Mouse (Mus musculus) kidney, embryonic 15.5 days (tissue): Measurements from ENCODE around the gene Man1a. TPM values are rescaled to one million over a fixed set of nuclear protein-coding genes. Genes with fewer than 3 reads are reported as not detected.

Experiments used
- ATAC-seq: fragments of 200-750 bp; cut with Nextera tagmentation; replicated peaks from 2 replicates; pipeline ENCODE4 v1.8.0; 2017; ENCODE audit warnings: moderate TSS enrichment; ENCODE audit not compliant: low FRiP score
- H3K27ac ChIP-seq: fragments of 300-500 bp; sonication (generic); 2 replicates; pipeline ENCODE4 v1.5.1; 2015; ENCODE audit warnings: mild to moderate bottlenecking, inconsistent platforms
- H3K27me3 ChIP-seq: fragments of 300-500 bp; sonication (generic); 2 replicates; pipeline ENCODE4 v1.6.1; 2015; ENCODE audit warnings: inconsistent platforms
- H3K36me3 ChIP-seq: fragments of 300-500 bp; sonication (generic); 2 replicates; pipeline ENCODE4 v1.6.1; 2015; ENCODE audit warnings: inconsistent platforms
- H3K4me1 ChIP-seq: fragments of 300-500 bp; sonication (generic); 2 replicates; pipeline ENCODE4 v1.6.1; 2015; ENCODE audit warnings: inconsistent platforms
- H3K4me2 ChIP-seq: fragments of 300-500 bp; sonication (generic); 2 replicates; pipeline ENCODE4 v1.6.1; 2015; ENCODE audit warnings: moderate library complexity, mild to moderate bottlenecking, inconsistent platforms
- H3K4me3 ChIP-seq: fragments of 300-500 bp; sonication (generic); replicated peaks from 2 replicates; pipeline ENCODE4 v1.5.1; 2015; ENCODE audit warnings: mild to moderate bottlenecking, inconsistent platforms
- H3K9ac ChIP-seq: fragments of 300-500 bp; sonication (generic); 2 replicates; pipeline ENCODE4 v1.6.1; 2015; ENCODE audit warnings: mild to moderate bottlenecking, inconsistent platforms
- H3K9me3 ChIP-seq: fragments of 300-500 bp; sonication (generic); replicated peaks from 2 replicates; pipeline ENCODE4 v1.6.1; 2016; ENCODE audit warnings: inconsistent platforms
- WGBS: fragments of 180-500 bp; shearing (Covaris S2); methylation state at CpG from one replicate; pipeline ENCODE4 v1.1.7; 2015; ENCODE audit warnings: mixed read lengths; 5-methylcytosine and 5-hydroxymethylcytosine counted together
- polyA plus RNA-seq: library from polyadenylated mRNA; unstranded; fragments of >200 nt; fragmentation: Nextera tagmentation; extraction: Ambion mirVana; gene quantifications from 2 replicates; pipeline ENCODE4 v1.2.1, GENCODE M21; 2015

Gene Man1a
- polyA plus RNA-seq, 1 experiment from 2014 or later, result 8.4 TPM

DNA sequence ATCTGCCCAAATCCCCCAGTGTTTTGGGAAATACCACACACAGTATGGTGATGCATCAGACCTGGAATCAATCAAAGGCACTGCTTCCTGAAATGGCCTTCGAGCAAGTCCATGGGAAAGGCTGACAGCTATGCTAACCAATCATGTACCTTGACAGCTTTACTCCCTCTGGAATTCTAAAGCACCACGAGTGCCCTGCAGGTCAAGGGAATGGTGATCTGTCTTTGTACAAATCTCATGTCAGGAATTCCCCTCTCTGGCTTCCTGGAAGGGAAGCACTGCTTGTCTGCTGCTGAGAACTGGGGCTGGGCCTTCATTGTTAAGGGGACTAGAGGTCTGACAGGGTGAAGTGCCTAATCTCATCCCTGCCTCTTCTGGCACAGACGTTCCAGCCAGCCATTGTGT lies 17.3 kb downstream of the Man1a start:
- Histone ChIP-seq H3K4me3 (no peak overlapping the region), H3K27me3 (no peaks in the 10 kb centered on the region), H3K27ac (no peak overlapping the region), H3K9me3 (no peaks in the 10 kb centered on the region), H3K36me3 (peaks cover 5% of the 10 kb centered on the region; the same call in 1 of the 2 replicates), H3K4me2 (no peak overlapping the region), H3K4me1 (no peaks in the 10 kb centered on the region), H3K9ac (no peak overlapping the region)
- 13% methylated on average over 3 of the region's 3 CpGs for WGBS
- no peak for ATAC-seq

DNA sequence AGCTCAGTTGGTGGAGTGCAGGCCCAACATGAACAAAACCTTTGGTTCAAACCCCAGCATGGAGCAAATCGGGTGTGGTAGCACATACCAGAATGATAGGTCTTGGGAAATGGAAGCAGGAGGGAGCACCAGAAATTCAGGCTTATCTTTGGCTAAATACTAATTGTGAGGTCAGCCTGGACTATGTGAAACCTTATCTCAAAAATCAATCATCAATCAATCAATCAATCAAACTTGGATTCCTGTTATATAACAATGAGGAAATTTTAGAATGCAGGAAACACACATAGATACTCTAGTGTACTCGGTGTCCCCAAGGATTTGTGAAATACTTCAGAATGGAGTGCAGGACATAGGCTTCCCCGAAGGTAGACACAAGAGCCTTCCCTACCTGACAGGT lies 17.8 kb downstream of the Man1a start:
- no peak overlapping the region for H3K27ac ChIP-seq
- ATAC-seq, result no peak
- H3K9me3 ChIP-seq, result no peaks in the 10 kb centered on the region
- H3K4me2 ChIP-seq, result no peak overlapping the region
- H3K9ac ChIP-seq, result no peak overlapping the region
- H3K4me1 ChIP-seq, result no peaks in the 10 kb centered on the region
- H3K27me3 ChIP-seq, result no peaks in the 10 kb centered on the region
- H3K4me3 ChIP-seq, result no peak overlapping the region
- WGBS, result 69% methylated on average over 3 of the region's 3 CpGs
- peaks cover 5% of the 10 kb centered on the region; the same call in 1 of the 2 replicates for H3K36me3 ChIP-seq

DNA sequence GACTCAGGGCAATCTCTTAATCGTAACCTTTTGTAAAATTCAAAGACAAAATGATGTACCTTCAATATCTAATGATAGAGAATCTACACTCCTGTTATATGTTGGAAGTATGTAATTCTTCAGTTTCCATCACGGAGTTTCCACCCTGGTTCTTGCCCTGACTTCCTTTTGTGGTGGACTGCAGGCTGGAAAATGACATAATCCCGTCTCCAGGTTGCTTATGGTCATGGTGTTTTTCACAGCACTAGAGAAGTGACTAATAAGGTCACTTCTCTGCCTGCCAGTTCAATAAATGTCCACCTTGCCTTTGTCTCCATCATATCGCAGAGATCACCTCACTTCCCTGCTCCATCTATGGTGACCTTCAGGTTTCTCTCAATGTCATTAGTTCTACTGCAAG lies 22.2 kb downstream of the Man1a start:
- H3K27me3 ChIP-seq, result no peaks in the 10 kb centered on the region
- no peak overlapping the region for H3K4me2 ChIP-seq
- no peaks in the 10 kb centered on the region for H3K36me3 ChIP-seq
- H3K9ac ChIP-seq, result no peak overlapping the region
- H3K4me1 ChIP-seq, result no peaks in the 10 kb centered on the region
- ATAC-seq, result no peak
- H3K27ac ChIP-seq, result no peak overlapping the region
- H3K9me3 ChIP-seq, result no peaks in the 10 kb centered on the region
- H3K4me3 ChIP-seq, result no peak overlapping the region
- WGBS, result 92% methylated on average over 4 of the region's 4 CpGs

DNA sequence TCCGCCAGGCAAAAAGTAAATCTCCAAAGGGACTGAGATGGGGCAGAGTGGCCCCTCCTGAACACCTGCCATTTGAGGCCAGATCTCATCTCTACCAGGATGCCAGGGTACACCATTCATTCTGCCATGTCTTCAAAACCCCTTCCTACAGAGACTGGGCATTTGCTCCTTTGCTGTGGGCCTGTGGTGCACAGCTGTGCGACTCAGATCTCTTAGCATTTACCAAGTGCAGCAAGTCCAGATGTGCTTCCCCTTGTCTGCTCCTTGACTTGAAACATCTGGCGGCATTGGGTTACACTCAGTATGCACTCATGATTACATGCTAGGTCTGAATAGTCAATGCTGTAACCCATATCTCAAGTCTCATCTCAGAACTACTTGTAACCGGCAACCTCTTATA lies 28.5 kb downstream of the Man1a start:
- no peak overlapping the region for H3K27ac ChIP-seq
- H3K36me3 ChIP-seq, result no peaks in the 10 kb centered on the region
- no peaks in the 10 kb centered on the region for H3K27me3 ChIP-seq
- H3K4me3 ChIP-seq, result no peak overlapping the region
- WGBS, result 65% methylated on average over 4 of the region's 4 CpGs
- no peak overlapping the region for H3K4me2 ChIP-seq
- no peak for ATAC-seq
- H3K4me1 ChIP-seq, result 0 out of 2 replicates have a peak, but pooled peaks cover 3% of the 10 kb centered on the region
- no peak overlapping the region for H3K9ac ChIP-seq
- H3K9me3 ChIP-seq, result no peaks in the 10 kb centered on the region

DNA sequence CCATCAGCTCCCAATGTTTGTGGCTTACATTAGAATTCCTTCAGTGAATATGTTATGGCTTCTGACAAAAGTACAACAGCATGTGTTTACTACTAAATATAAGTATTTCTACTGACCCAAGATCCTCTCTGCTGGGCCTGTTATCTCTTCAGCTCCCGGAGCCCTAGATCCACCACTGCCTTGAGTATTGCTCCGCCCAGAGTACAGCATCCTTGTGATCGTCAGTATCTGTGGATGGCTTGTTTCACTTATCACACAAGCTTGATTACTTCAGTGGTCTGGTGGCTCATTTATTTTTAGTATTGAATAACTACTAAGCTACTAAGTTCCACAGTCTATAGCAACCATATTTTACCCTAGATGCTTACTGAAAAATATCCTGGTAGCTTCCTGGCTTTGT lies 33.1 kb downstream of the Man1a start:
- H3K27me3 ChIP-seq, result no peaks in the 10 kb centered on the region
- 88% methylated on average over 3 of the region's 3 CpGs for WGBS
- H3K4me2 ChIP-seq, result no peak overlapping the region
- ATAC-seq, result no peak
- no peak overlapping the region for H3K4me3 ChIP-seq
- no peaks in the 10 kb centered on the region for H3K9me3 ChIP-seq
- no peak overlapping the region for H3K9ac ChIP-seq
- no peaks in the 10 kb centered on the region for H3K36me3 ChIP-seq
- H3K27ac ChIP-seq, result no peak overlapping the region
- H3K4me1 ChIP-seq, result peaks cover 6% of the 10 kb centered on the region; the same call in 1 of the 2 replicates

DNA sequence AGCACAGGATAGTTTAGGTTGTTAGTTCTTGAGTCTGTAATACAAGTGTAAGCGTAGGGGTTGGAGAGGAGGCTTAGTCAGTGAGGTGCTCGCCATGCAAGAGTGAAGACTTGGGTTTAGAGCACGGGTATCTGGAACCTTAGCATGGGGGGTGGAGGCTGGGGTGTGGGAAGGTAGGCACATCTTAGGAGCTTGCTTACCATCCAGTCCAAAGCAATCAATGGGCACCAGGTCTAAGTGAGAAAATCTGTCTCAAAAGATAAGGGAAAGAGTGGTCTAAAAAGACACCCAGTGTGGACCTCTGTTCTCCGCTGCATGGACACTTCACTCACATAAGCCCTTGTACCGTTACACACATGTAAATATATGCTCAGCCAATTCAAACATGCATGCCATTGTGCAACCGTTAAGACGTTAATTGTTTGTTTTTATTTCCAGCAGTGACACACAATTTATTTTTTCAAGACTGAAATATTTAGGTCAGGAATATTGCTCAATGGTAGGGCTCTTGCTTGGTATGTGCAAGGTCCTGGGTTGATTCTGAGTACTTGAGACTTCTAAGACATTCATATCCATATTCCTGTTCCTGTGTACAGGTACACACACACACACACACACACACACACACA lies 34.1 kb downstream of the Man1a start:
- peak; percentile 62; the same call in 1 of the 2 replicates for ATAC-seq
- Histone ChIP-seq H3K27me3 (no peaks in the 10 kb centered on the region), H3K9me3 (no peaks in the 10 kb centered on the region), H3K4me2 (no peak overlapping the region), H3K36me3 (no peaks in the 10 kb centered on the region), H3K4me1 (peaks cover 4% of the 10 kb centered on the region; the same call in 1 of the 2 replicates), H3K27ac (no peak overlapping the region), H3K9ac (no peak overlapping the region), H3K4me3 (no peak overlapping the region)
- WGBS, result 82% methylated on average over 7 of the region's 7 CpGs

DNA sequence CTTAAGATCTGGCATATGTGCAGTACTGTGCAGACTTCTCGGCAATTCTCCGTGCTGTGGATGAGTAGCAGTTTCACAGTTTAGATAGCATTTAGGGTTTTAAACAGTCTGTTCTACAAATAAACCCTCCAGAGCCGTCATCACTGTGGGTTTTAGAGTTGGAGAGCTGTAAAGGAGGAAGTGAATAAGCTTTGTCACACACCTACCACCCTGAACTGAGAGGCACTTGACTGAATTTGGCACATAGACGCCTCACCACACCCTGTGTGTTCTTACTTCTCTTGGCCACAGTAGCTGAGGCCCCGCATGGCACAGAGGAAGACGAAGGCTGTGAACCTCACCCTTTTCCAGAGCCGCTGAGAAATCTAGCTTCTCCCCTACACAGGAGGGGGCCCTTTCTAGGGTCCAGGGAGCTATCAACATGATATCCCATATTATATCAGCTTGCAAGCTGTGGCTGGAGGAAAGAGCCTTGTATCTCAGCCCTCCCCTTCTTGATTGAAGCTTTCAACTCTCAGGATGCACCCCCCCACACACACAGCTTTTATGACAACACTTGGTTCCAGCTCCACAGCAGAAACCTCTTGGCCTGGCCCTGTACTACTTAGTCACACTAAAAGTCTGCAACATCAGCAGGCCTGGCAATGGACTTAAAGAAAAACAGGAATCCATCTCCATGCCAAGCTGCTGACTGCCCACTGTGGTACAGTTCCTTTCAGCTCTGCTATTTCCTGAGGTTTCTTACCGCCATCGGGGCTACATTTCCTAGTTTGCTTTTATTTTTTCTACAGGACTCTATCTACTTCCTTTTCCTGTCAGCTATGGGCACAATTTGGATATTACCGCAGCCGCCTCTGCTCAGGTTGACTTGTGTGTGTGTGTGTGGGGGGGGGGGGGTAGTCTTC lies 35.9 kb downstream of the Man1a start:
- 74% methylated on average over 11 of the region's 11 CpGs for WGBS
- no peak overlapping the region for H3K4me2 ChIP-seq

DNA sequence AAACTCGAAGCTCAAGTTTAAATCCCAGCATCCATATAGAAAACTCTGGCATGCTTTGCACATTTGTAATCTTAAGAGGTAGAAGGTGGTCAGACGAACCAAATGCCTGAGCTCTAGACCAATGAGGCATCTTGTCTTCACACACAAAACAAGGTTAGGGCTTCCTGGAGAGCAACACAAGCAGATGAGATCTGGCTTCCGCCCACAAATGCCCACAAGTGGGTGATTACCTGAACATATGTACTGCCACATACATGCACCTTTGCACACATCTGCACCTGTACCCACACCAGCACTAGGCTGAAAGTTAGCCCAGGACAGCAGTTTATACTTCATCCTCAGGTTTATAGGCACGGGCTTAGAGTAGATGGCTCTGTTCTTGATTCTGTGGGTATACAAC lies 36.7 kb downstream of the Man1a start:
- Histone ChIP-seq H3K4me2 (no peak overlapping the region), H3K9ac (no peak overlapping the region), H3K4me3 (no peak overlapping the region), H3K4me1 (peaks cover 4% of the 10 kb centered on the region; the same call in 1 of the 2 replicates), H3K27ac (no peak overlapping the region), H3K27me3 (no peaks in the 10 kb centered on the region), H3K36me3 (no peaks in the 10 kb centered on the region), H3K9me3 (no peaks in the 10 kb centered on the region)
- 90% methylated on average over 4 of the region's 4 CpGs for WGBS
- no peak for ATAC-seq

More for the DNA sequence above, 35.9 kb downstream of the Man1a start:
- no peak overlapping the region for H3K4me3 ChIP-seq
- ATAC-seq, result peak; percentile 45; the same call in 1 of the 2 replicates
- no peaks in the 10 kb centered on the region for H3K36me3 ChIP-seq
- H3K9me3 ChIP-seq, result no peaks in the 10 kb centered on the region
- peak overlapping the region; percentile 58; the same call in 1 of the 2 replicates for H3K27ac ChIP-seq
- H3K9ac ChIP-seq, result no peak overlapping the region
- peaks cover 4% of the 10 kb centered on the region; the same call in 1 of the 2 replicates for H3K4me1 ChIP-seq
- H3K27me3 ChIP-seq, result no peaks in the 10 kb centered on the region

DNA sequence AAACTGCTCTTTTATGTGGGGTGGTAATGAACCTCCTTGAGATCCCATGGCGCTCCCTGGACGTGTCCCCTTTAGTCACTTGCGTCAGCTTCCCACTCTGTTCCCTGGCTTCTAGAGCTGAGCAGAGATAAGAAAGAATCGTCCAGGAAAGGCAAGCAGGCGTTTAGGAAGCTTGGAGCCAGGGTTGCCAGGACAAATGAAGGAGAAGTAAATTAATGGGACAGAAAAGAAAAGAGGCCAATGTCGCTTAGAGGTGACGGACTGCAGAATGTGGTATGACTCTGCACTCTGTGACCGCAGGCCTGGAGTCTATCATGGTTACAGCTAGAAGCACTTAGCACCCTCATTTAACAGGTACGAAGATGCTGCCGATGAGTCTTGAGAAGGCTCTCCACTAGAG lies 37.7 kb downstream of the Man1a start:
- no peak overlapping the region for H3K9ac ChIP-seq
- H3K4me3 ChIP-seq, result no peak overlapping the region
- H3K27me3 ChIP-seq, result no peaks in the 10 kb centered on the region
- no peaks in the 10 kb centered on the region for H3K9me3 ChIP-seq
- H3K4me2 ChIP-seq, result no peak overlapping the region
- no peak for ATAC-seq
- no peaks in the 10 kb centered on the region for H3K36me3 ChIP-seq
- no peak overlapping the region for H3K27ac ChIP-seq
- WGBS, result 76% methylated on average over 10 of the region's 10 CpGs
- H3K4me1 ChIP-seq, result peaks cover 4% of the 10 kb centered on the region; the same call in 1 of the 2 replicates

DNA sequence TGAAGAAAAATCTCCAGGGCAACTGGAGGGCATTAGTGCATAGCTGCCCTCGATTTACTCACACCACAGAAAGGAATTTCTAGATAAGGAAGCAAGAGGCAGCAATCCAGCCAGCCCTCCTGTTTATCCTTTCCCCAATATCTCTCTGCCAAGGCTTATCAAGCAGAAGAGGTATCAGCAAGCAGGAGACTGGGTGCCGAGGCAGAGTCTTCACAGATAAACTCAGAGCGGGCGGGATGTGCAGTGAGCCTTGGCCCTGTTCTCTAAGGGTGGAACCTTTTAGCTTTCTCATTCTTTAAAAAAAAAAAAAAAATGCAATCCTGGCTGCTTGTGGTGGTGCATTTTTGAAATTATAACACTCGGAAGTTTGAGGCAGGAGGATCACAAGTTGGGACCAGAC lies 38.2 kb downstream of the Man1a start:
- Histone ChIP-seq H3K9me3 (no peaks in the 10 kb centered on the region), H3K4me2 (no peak overlapping the region), H3K4me1 (peaks cover 4% of the 10 kb centered on the region; the same call in 1 of the 2 replicates), H3K27ac (no peak overlapping the region), H3K36me3 (no peaks in the 10 kb centered on the region), H3K4me3 (no peak overlapping the region), H3K27me3 (no peaks in the 10 kb centered on the region), H3K9ac (no peak overlapping the region)
- ATAC-seq, result no peak; the same call in 1 of the 2 replicates
- WGBS, result 74% methylated on average over 5 of the region's 5 CpGs

DNA sequence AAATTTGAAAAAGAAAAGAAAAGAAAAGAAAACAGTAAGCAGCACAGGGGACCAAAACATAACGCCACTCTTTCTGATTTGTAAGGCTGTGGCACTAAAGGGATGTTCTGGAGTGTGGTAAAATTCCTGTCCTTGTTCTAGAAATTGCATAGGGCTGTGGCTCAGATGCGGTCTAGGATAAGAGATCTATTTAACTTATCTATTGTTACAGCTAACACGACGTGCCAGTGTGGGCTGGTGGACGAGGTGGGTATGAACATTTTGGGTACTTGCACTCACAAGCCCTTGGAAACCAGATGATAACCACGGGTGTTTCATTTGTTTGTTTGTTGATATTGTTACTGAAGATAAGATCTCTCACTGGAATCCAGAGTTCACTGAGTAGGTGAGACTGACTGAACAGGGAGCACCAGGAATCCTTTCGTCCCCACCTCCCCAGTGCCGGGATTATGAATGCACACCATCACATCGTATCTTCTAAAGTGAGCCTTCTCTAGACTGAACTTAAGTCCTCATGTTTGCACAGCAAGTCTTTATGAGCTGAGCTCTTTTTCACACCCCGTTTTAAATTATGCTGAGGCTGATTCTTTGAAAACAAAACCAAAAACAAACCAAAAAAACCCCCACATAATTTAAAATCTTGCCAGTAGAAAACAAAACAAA lies 38.9 kb downstream of the Man1a start:
- Histone ChIP-seq H3K9me3 (no peaks in the 10 kb centered on the region), H3K27me3 (no peaks in the 10 kb centered on the region), H3K36me3 (no peaks in the 10 kb centered on the region), H3K4me1 (peaks cover 4% of the 10 kb centered on the region; the same call in 1 of the 2 replicates), H3K9ac (no peak overlapping the region), H3K4me2 (no peak overlapping the region), H3K27ac (no peak overlapping the region), H3K4me3 (no peak overlapping the region)
- ATAC-seq, result no peak
- WGBS, result 89% methylated on average over 10 of the region's 10 CpGs

DNA sequence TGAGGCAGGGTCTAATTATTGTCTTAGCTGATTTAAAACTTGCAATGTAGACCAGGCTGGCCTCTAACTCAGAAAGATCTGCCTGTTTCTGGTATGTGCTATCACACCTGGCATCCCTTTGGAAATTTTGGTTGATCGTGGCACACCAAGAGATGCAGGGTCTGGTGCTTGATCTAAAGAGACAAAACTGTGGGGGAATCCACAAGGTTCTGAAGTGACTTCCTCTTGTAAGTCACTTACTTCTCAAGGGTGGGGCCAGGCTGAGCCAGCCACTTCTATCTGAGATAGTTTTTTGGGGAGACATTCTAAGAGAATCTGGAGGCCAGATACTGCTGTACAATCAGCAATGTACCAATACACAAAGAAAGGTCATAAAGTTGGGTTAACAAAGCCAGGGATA lies 40.8 kb downstream of the Man1a start:
- Histone ChIP-seq H3K4me1 (peaks cover 3% of the 10 kb centered on the region; the same call in 1 of the 2 replicates), H3K36me3 (no peaks in the 10 kb centered on the region), H3K4me2 (no peak overlapping the region), H3K9ac (no peak overlapping the region), H3K9me3 (no peaks in the 10 kb centered on the region), H3K27ac (no peak overlapping the region), H3K27me3 (no peaks in the 10 kb centered on the region), H3K4me3 (no peak overlapping the region)
- ATAC-seq, result no peak
- WGBS, result 86% methylated on average over 1 of the region's 1 CpGs
